24 mouse cellular contexts compared by ENCODE assay signal in genomic region chr10:14625706-14626105, GRCm38 (mm10).
DNase-seq lines count a peak whose midpoint lies in the region; ATAC-seq and TF ChIP-seq lines count a peak whose summit lies in the region.
"Had no signal": no experiment of that assay in that cellular context is flagged by ENCODE, and none has a peak within 500 bp of the region (broad histone marks: within the 10 kb centered on the region; RNA-seq: fewer than 3 reads in every experiment).

No protein-coding gene starts in this region.

- H3K9me3 ChIP-seq in embryonic facial prominence, embryonic 14.5 days (ENCODE audit: control insufficient read depth, low read length) = 0 out of 2 replicates have a peak, but pooled peaks cover 3% of the 10 kb centered on the region
- H3K9me3 ChIP-seq in embryonic facial prominence, embryonic 10.5 days = no peaks in the 10 kb centered on the region
- no peaks in the 10 kb centered on the region for H3K9me3 ChIP-seq in limb, embryonic 14.5 days (ENCODE audit: control insufficient read depth, low read length)
- H3K9me3 ChIP-seq in limb, embryonic 10.5 days (replicated peaks) = no peaks in the 10 kb centered on the region
- H3K9me3 ChIP-seq: embryonic facial prominence, embryonic 12.5 days; embryonic facial prominence, embryonic 15.5 days; forebrain, embryonic 10.5 days; forebrain, embryonic 12.5 days had no signal

- no peaks in the 10 kb centered on the region for H3K27me3 ChIP-seq in embryonic facial prominence, embryonic 14.5 days (replicated peaks; ENCODE audit: control insufficient read depth, insufficient read depth, low read length)
- H3K27me3 ChIP-seq in embryonic facial prominence, embryonic 10.5 days (replicated peaks; ENCODE audit: low read depth, poor library complexity, severe bottlenecking) = no peaks in the 10 kb centered on the region
- H3K27me3 ChIP-seq in limb, embryonic 14.5 days (ENCODE audit: control insufficient read depth, insufficient read depth, low read length) = no peaks in the 10 kb centered on the region
- H3K27me3 ChIP-seq in limb, embryonic 10.5 days (ENCODE audit: low read depth, poor library complexity, severe bottlenecking) = no peaks in the 10 kb centered on the region
- H3K27me3 ChIP-seq: embryonic facial prominence, embryonic 12.5 days; embryonic facial prominence, embryonic 15.5 days; forebrain, embryonic 12.5 days had no signal

- H3K9ac ChIP-seq in embryonic facial prominence, embryonic 14.5 days (ENCODE audit: low read depth, low read length) = no peak overlapping the region
- no peak overlapping the region for H3K9ac ChIP-seq in limb, embryonic 14.5 days (ENCODE audit: low read depth, low read length, severe bottlenecking)
- H3K9ac ChIP-seq: embryonic facial prominence, embryonic 12.5 days; embryonic facial prominence, embryonic 15.5 days; forebrain, embryonic 12.5 days had no signal

- peak; percentile 22 for DNase-seq in embryonic facial prominence, embryonic 14.5 days (ENCODE audit: low spot score)
- DNase-seq in embryonic facial prominence, embryonic 10.5 days (ENCODE audit: low spot score) = no peak
- peak; percentile 40 for DNase-seq in limb, embryonic 14.5 days (ENCODE audit: low spot score)
- DNase-seq in limb, embryonic 10.5 days (ENCODE audit: low spot score) = no peak
- DNase-seq in cerebellum, postnatal 14 days = no peak
- DNase-seq in gastrocnemius, postnatal 10 days = no peak
- DNase-seq: adrenal gland, adult 8-10 months; adrenal gland, postnatal 14 days; adrenal gland, postnatal 36 days; cerebellum, adult 11-12 months; cerebellum, adult 2 months; cerebellum, adult 9-10 months; cerebellum, postnatal 10 days; cerebellum, postnatal 36 days; embryo, embryonic 11 days had no signal

- H3K27ac ChIP-seq in embryonic facial prominence, embryonic 14.5 days (replicated peaks; ENCODE audit: low read depth, low read length) = no peak overlapping the region
- no peak overlapping the region for H3K27ac ChIP-seq in embryonic facial prominence, embryonic 10.5 days (replicated peaks)
- H3K27ac ChIP-seq in limb, embryonic 14.5 days (replicated peaks; ENCODE audit: low read depth, low read length) = no peak overlapping the region
- no peak overlapping the region for H3K27ac ChIP-seq in limb, embryonic 10.5 days
- peak overlapping the region; percentile 72 for H3K27ac ChIP-seq in embryonic fibroblast, embryonic 13.5 days (ENCODE audit: insufficient read depth, low read length)
- H3K27ac ChIP-seq: embryonic facial prominence, embryonic 12.5 days; embryonic facial prominence, embryonic 15.5 days; forebrain, embryonic 10.5 days; forebrain, embryonic 12.5 days had no signal

- 70% methylated on average over 1 of the region's 1 CpGs for WGBS in embryonic facial prominence, embryonic 14.5 days
- WGBS in embryonic facial prominence, embryonic 10.5 days = 94% methylated on average over 1 of the region's 1 CpGs
- WGBS in limb, embryonic 14.5 days = 91% methylated on average over 1 of the region's 1 CpGs
- WGBS in limb, embryonic 10.5 days = 100% methylated on average over 1 of the region's 1 CpGs

- H3K4me1 ChIP-seq in embryonic facial prominence, embryonic 14.5 days (ENCODE audit: control insufficient read depth, insufficient read depth, low read length) = no peaks in the 10 kb centered on the region
- H3K4me1 ChIP-seq in embryonic facial prominence, embryonic 10.5 days = no peaks in the 10 kb centered on the region
- H3K4me1 ChIP-seq in limb, embryonic 14.5 days (ENCODE audit: control insufficient read depth, insufficient read depth, low read length) = no peaks in the 10 kb centered on the region
- no peaks in the 10 kb centered on the region for H3K4me1 ChIP-seq in limb, embryonic 10.5 days
- H3K4me1 ChIP-seq in embryonic fibroblast, embryonic 13.5 days (ENCODE audit: control insufficient read depth, insufficient read depth, low read length) = no peaks in the 10 kb centered on the region; the same call in 1 of the 2 replicates
- H3K4me1 ChIP-seq: embryonic facial prominence, embryonic 12.5 days; embryonic facial prominence, embryonic 15.5 days; forebrain, embryonic 10.5 days; forebrain, embryonic 12.5 days had no signal

- no peak overlapping the region for H3K4me3 ChIP-seq in embryonic facial prominence, embryonic 14.5 days (ENCODE audit: low read depth, low read length)
- H3K4me3 ChIP-seq in embryonic facial prominence, embryonic 10.5 days = no peak overlapping the region
- H3K4me3 ChIP-seq in limb, embryonic 14.5 days (replicated peaks; ENCODE audit: low read length) = no peak overlapping the region
- no peak overlapping the region for H3K4me3 ChIP-seq in limb, embryonic 10.5 days
- no peak overlapping the region for H3K4me3 ChIP-seq in embryonic fibroblast, embryonic 13.5 days (ENCODE audit: insufficient read depth, low read length)
- H3K4me3 ChIP-seq: embryonic facial prominence, embryonic 12.5 days; embryonic facial prominence, embryonic 15.5 days; forebrain, embryonic 10.5 days; forebrain, embryonic 12.5 days had no signal

- no peak for TF ChIP-seq CTCF in embryonic fibroblast, embryonic 13.5 days (IDR thresholded peaks at IDR 0.05; ENCODE audit: borderline replicate concordance, insufficient read depth, low read length)

- H3K36me3 ChIP-seq in embryonic facial prominence, embryonic 14.5 days (ENCODE audit: control insufficient read depth, insufficient read depth, low read length) = no peaks in the 10 kb centered on the region
- H3K36me3 ChIP-seq in embryonic facial prominence, embryonic 10.5 days (replicated peaks) = no peaks in the 10 kb centered on the region
- no peaks in the 10 kb centered on the region for H3K36me3 ChIP-seq in limb, embryonic 14.5 days (ENCODE audit: control insufficient read depth, insufficient read depth, low read length)
- no peaks in the 10 kb centered on the region for H3K36me3 ChIP-seq in limb, embryonic 10.5 days
- H3K36me3 ChIP-seq: embryonic facial prominence, embryonic 12.5 days; embryonic facial prominence, embryonic 15.5 days; forebrain, embryonic 10.5 days; forebrain, embryonic 12.5 days had no signal

- no peak for ATAC-seq in embryonic facial prominence, embryonic 14.5 days (ENCODE audit: low read depth)
- no peak for ATAC-seq in limb, embryonic 14.5 days (ENCODE audit: low FRiP score, low read depth)
- ATAC-seq: activated CD4-positive, CD25-positive, alpha-beta regulatory T cell, adult 4 months; forebrain, embryonic 14.5 days; forebrain, embryonic 16.5 days; Patski had no signal

- no peak for TF ChIP-seq POLR2A in limb, embryonic 14.5 days (IDR thresholded peaks at IDR 0.05; ENCODE audit: borderline replicate concordance, extremely low read depth, insufficient read depth, insufficient read length)
- TF ChIP-seq POLR2A in embryonic fibroblast, embryonic 13.5 days (IDR thresholded peaks at IDR 0.05; ENCODE audit: low read depth, low read length) = no peak

- H3K4me2 ChIP-seq in embryonic facial prominence, embryonic 14.5 days (ENCODE audit: low read depth, low read length) = no peak overlapping the region
- H3K4me2 ChIP-seq in limb, embryonic 14.5 days (replicated peaks; ENCODE audit: low read depth, low read length, severe bottlenecking) = no peak overlapping the region
- H3K4me2 ChIP-seq: embryonic facial prominence, embryonic 12.5 days; embryonic facial prominence, embryonic 15.5 days; forebrain, embryonic 12.5 days had no signal

Comparison
In these comparisons a context has a peak if more than half of its experiments do, and no peak if none do; other contexts are left out.
1. DNase-seq: peak in embryonic facial prominence, embryonic 14.5 days (single experiment) and limb, embryonic 14.5 days (single experiment); none in embryonic facial prominence, embryonic 10.5 days (single experiment), limb, embryonic 10.5 days (single experiment), cerebellum, postnatal 14 days (0 of 2) and gastrocnemius, postnatal 10 days (single experiment).